Mouse (Mus musculus): ENCODE measurements around the gene Irx5.

Irx5 gene

GRCm38 (mm10) chr8:92360083-92360861, 2.8 kb downstream of the Irx5 start:
- no peak for DNase-seq (ENCODE audit: low spot score)

DNA sequence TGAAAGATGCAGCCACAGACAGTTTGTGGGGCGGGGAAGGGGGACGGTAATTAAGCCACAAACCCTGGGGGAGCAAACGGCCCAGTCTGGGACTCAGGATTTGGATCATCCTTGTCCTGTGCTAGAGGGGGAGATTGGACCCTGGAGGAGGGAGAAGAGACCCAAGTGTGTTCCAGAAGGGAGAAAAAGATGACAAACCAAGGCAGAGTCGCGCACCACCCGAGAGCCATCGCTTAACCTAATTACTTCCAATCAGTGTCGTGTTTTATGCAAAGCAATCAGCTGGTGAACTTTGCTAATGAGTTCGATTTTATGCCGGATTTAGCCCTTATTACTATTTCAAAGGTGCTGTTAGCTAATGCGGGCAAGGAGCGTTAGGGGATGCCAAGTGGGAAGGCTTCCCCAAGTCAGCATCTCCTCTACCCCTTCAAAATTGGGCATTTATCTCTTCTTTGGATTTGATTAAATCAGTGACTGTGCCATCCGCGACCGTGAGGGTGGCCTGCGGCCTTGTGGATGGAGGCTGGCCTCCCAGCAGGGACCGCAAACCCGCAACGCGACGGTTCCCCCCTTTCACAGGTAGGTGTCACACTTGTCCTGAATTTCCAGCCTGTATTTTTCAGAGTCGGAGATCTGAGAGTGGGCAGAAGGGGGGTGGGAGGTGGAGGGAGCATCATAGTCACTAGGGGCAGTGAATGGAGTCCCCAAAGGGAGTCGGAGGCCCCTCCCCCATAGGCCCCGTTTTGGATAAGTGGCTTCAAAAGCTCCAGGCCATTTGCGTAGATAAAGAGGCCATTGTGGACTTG, 4.3 kb downstream of the Irx5 start:
- DNase-seq (ENCODE audit: low spot score) = no peak

GRCm38 (mm10) chr8:92362396-92363115, 5.1 kb downstream of the Irx5 start:
- DNase-seq (ENCODE audit: low spot score) = no peak

DNA sequence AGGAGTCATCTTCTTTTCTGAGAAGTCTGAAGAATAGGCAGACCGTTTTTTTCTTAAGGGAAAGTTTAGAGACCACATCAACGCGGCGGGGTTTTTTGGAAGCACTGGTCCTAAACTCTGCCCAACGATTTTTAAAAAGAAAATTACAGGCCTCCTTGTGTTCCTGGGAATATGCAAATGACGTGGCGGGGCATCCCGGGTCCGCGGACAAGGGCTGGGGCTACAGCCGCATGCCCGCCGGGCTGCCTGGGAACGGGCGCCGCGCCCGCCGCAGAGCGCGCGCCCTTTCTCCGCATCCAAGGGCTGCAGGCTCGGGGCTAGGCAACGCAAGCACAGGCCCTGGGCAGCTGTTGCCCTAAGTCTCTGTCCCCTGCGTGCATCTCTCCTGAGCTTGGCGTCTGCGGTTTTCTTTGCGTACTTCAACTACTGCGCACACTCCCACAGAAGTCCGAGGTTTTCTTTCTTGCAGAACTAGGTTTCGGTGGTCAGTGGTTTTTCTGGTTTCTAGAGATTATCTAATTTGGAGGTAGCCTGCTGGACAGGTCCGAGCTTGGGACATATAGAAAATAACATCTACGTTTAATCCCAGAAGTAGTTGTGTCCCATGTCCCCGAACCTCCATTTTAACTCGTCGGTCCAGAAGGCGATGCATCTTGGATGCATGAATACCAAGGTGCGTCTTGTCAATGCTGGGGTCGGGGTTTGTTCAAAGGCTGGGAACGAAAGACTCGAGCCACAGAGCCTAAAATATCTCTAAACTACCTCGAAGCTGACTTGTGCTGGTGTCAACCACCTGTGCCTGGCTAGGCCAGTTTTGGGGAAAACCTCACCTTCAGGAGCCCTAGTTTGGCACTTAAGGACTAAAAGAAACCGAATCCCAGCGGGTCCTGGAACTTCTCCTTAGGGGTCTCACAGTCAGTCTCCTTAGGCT, 6.1 kb downstream of the Irx5 start:
- no peak for DNase-seq (ENCODE audit: low spot score)

DNA sequence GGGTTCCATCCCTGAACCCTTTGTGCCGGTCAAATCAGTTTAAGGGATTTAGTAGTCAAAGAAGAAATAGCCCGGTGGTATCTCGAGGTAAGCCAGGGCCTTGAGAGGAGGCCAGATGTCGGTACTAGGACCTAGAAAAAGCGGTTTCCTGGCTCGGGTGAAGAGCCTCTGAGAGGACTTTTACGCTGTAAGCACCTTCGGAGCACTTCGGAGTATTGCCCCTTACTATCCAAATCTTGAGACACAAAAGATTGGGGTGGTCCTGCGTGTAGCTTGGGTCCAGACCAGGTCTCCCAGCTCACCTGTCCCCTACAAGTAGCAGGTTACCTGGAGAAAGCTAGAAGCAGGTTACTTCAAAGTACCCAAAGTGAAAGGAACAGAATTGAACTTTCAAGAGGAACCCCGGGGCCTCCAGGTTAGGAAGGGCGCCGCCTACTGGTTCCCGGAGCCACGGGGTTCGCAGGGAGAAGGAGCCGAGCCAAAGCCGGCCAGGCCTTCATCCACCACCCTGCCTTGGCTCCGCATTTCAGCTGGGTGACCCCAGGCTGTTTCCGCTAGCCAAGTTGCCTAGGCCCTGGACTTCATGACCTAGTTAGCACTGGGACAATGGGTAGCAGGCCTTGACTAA, 6.8 kb downstream of the Irx5 start:
- DNase-seq (ENCODE audit: low spot score) = no peak

DNA sequence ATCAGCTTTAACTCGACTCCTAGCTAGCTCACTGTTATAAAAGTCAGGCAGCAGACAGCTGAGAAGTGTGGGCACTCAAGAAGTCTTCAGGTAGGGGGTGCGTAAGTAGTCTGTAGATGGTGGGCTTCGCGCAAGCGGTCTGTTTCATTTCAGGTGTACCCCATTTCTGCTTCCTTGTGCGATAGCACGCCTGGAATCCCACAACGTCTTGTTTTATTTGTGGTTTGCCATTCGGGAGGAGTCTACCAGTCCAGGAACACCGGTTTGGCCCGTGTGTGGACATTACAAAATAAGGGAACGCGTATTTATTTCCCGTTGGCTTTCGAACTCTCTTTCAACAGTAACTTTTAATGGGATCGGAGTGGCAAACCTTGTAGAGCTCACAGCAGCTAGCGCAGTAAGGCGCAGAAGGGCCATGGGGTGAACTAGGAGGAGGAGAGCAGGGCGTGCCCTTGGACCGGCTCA, 7.4 kb downstream of the Irx5 start:
- DNase-seq (ENCODE audit: low spot score) = no peak

DNA sequence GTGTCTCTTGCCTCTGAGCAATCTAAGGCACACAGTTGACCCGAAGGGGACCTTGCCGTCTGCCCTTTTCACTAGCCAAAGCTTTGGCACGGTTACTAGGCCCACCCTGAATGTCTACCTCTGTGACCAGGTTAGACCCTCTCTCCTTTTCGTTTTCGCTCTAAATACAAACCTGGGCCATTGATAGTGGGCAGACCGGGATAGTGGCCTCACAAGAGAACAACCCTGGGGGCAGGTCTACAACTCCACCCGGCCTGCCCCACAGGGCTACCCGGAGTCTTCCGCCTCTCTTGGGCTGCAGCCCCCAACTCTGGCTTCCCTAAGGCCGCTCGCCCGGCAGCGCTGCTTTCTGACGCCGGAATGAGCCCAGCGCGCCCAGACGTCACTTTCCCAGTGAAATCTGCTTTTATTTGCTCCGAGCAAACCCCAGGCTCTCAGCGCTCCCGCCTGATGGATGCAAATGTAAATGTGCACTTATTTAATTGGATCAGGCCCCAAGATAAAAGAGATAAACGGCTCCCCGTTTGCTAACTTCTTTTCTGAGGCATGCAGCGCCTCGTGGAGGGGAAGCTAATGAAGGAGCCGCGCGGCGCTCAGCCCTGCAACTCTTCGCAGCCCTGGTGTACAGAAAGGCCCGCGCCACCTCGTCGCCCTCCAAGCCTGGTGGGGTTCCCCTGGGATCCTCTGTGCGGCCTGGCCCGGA, 8.0 kb downstream of the Irx5 start:
- no peak for DNase-seq (ENCODE audit: low spot score)

- DNase-seq (ENCODE audit: low spot score) = no peak
Measured at GRCm38 (mm10) chr8:92365944-92366735, 8.7 kb downstream of the Irx5 start.

DNA sequence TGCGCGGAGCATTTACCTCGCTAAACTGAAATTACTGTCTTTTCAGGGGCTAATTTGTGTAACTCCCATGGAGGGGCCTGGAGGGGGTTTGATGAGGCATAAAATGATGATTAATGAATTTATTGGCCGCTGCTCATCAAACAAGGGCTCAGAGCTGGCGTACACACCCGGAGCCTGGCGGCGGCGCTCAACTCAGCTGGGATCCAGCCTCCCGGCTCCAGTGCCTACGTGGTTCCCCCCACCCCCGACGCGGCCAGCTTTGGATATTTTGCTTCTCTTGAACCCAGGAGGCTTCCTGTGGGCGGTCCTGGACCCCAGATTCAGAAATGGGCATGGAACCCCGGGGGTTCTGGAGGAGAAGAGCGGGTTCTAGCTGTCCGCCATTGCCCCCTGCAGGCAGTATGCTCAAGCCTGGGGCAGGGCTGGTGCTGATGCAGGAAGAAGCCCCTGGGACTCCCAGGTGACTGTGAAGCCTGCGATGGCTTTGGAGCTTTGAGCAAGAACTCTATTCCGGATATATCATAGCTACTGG, 9.4 kb downstream of the Irx5 start:
- DNase-seq (ENCODE audit: low spot score) = no peak

DNA sequence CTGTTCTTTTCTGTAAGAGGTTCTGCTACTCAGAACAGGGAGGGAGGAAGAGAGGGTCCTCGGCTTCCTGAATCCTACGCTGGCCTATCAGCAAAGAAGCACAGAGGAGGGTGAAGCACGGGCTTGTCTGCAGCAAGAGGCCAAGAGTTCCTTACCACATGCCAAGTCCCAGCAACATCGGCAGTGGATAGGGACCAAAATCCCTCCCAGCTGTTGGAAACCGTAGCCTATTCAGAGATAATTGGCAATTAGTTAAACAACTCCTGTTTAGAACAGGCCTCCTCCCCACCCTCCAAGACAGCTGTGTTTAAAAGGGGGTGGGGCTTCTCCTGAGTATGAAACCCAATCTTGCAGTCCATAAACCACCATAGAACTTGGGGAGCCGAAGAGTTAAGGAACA, 22.1 kb downstream of the Irx5 start:
- no peak for DNase-seq (ENCODE audit: low spot score)

GRCm38 (mm10) chr8:92380571-92380970, 23.1 kb downstream of the Irx5 start:
- peak; percentile 60 for DNase-seq (ENCODE audit: low spot score)

- DNase-seq (ENCODE audit: low spot score) = no peak
Measured at GRCm38 (mm10) chr8:92387893-92388292, 30.5 kb downstream of the Irx5 start.

- DNase-seq (ENCODE audit: low spot score) = no peak
Measured at GRCm38 (mm10) chr8:92404218-92404617, 46.8 kb downstream of the Irx5 start.

DNA sequence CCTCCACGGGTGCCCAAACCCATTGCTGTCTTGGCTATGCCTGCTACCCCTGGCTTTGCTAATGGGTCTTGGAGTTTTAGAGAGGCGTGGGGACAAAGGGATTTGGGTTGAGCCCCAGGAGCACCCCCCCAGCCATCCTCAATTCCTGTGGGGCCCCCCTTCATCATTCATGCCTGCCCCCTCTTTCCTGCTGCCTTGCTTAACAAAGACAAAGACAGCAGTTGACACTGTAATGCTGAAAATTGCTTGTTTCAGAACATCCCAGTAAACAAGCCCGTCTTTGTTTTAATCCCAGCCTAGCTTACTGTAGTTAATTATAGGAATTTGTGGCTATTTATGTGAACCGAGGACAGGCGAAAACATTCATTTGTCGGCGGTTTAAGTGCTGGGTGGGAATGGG, 50.7 kb downstream of the Irx5 start:
- no peak for DNase-seq (ENCODE audit: low spot score)

DNA sequence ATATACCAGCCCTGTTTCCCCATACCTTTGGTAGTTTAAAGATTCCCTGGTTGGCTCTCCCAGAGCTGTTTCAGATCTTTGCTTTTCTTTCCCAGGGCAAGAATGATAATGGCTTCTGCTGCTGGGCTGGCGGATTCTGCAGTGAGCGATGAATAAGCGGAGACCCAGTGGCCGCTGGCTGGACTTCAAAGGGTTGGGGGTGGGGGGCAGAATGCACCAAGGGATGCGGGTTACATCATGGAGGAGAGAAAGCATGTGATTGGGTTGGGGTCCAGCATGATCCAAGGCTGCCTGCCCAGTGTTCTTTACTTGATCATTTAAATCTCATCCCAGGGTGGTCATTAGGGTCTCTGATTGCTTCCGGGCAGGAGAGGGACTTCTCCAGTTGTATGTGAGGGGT, 56.2 kb downstream of the Irx5 start:
- no peak for DNase-seq (ENCODE audit: low spot score)

- DNase-seq (ENCODE audit: low spot score) = no peak
Measured at GRCm38 (mm10) chr8:92420666-92421065, 63.2 kb downstream of the Irx5 start.
